Mouse (Mus musculus) limb, embryonic 10.5 days (tissue): ENCODE data around the gene Ano2. TPM values are rescaled to one million over a fixed set of nuclear protein-coding genes. Genes with fewer than 3 reads are reported as not detected.
A peak's percentile ranks its signal among the peaks of the same experiment; 100 is the strongest.

ENCODE experiments used
- DNase-seq: peaks from one replicate; pipeline ENCODE4 v3.0.0-alpha.2; 2017; ENCODE audit warnings: low spot score
- H3K27ac ChIP-seq: fragments of 300-500 bp; sonication (generic); 2 replicates; pipeline ENCODE4 v1.5.1; 2016; ENCODE audit warnings: mild to moderate bottlenecking
- H3K27me3 ChIP-seq: fragments of 300-500 bp; sonication (generic); 2 replicates; pipeline ENCODE4 v1.6.1; 2016; ENCODE audit warnings: low read depth, mild to moderate bottlenecking; ENCODE audit not compliant: poor library complexity, severe bottlenecking
- H3K36me3 ChIP-seq: fragments of 300-500 bp; sonication (generic); 2 replicates; pipeline ENCODE4 v1.6.1; 2016; ENCODE audit warnings: mild to moderate bottlenecking, moderate library complexity
- H3K4me1 ChIP-seq: fragments of 300-500 bp; sonication (generic); 2 replicates; pipeline ENCODE4 v1.6.1; 2016
- H3K4me3 ChIP-seq: fragments of 300-500 bp; sonication (generic); 2 replicates; pipeline ENCODE4 v1.5.1; 2016; ENCODE audit warnings: mild to moderate bottlenecking, moderate library complexity
- H3K9me3 ChIP-seq: fragments of 300-500 bp; sonication (generic); replicated peaks from 2 replicates; pipeline ENCODE4 v1.6.1; 2016; ENCODE audit warnings: mild to moderate bottlenecking
- WGBS: fragments of 180-500 bp; shearing (Covaris S2); methylation state at CpG from one replicate; pipeline ENCODE4 v1.1.7; 2016; 5-methylcytosine and 5-hydroxymethylcytosine counted together
- polyA plus RNA-seq: library from polyadenylated mRNA; unstranded; fragments of >200 nt; fragmentation: Nextera tagmentation; extraction: Ambion mirVana; gene quantifications from 2 replicates; pipeline ENCODE4 v1.2.1, GENCODE M21; 2016

The Ano2 gene
- polyA plus RNA-seq, 1 experiment from 2014 or later: 0.53 TPM

- no peaks in the 10 kb centered on the region for H3K27me3 ChIP-seq
- WGBS: 52% methylated on average over 4 of the region's 4 CpGs
- peak; percentile 75 for DNase-seq
- peaks cover 7% of the 10 kb centered on the region; the same call in 1 of the 2 replicates for H3K4me1 ChIP-seq
- no peaks in the 10 kb centered on the region for H3K36me3 ChIP-seq
- no peaks in the 10 kb centered on the region for H3K9me3 ChIP-seq
- H3K27ac ChIP-seq: 0 out of 2 replicates have a peak overlapping the region, but pooled peaks have one; percentile 2
- no peak overlapping the region for H3K4me3 ChIP-seq
Observed at GRCm38 (mm10) chr6:126045931-126046330, 355.7 kb downstream of the Ano2 start.

DNA sequence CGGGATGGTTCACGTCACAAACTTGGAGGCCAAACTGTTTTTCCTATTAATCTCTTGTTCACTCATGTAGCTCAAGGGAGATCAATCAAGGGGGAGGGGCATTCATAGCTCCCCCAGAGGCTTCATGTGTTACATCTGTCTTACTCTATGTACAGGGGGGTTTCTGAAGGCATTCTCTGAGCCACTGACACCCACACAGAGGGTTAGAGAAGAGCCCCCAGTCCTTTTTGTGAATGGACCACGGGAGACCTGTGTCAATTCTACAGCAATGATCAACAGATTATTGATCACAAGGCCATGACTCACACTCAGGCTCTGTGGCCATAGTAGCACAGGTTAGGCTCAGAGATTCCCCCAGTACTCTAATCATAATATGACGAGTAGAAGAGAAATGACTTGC lies 358.0 kb downstream of the Ano2 start:
- DNase-seq: no peak
- Histone ChIP-seq H3K4me1 (peaks cover 7% of the 10 kb centered on the region; the same call in 1 of the 2 replicates), H3K9me3 (no peaks in the 10 kb centered on the region), H3K27ac (no peak overlapping the region), H3K36me3 (no peaks in the 10 kb centered on the region), H3K4me3 (no peak overlapping the region), H3K27me3 (no peaks in the 10 kb centered on the region)
- 77% methylated on average over 4 of the region's 4 CpGs for WGBS

GRCm38 (mm10) chr6:126053136-126053535 lies 362.9 kb downstream of the Ano2 start:
- Histone ChIP-seq H3K4me3 (no peak overlapping the region), H3K27ac (no peak overlapping the region), H3K4me1 (no peaks in the 10 kb centered on the region), H3K9me3 (no peaks in the 10 kb centered on the region), H3K27me3 (no peaks in the 10 kb centered on the region), H3K36me3 (no peaks in the 10 kb centered on the region)
- WGBS: 87% methylated on average over 5 of the region's 5 CpGs
- no peak for DNase-seq

DNA sequence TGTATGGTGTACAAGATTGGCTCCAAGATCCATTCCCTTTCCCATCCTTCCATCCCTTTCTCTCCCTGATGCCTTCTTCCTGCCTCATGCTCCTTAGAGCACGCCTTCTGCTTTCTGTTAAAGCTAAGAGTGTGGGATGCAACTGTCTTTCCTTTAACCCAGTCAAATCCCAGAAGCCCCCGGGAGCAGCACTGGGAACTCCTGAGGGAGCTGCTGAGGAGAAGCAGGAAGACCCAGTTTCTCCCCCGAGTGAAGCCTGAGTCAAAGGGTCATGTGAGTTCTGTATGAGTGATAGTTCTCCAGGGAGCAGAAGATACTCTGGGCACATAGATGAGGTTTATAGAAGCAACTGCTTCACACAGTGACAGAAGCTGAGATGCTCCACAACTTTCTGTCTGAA lies 367.5 kb downstream of the Ano2 start:
- no peak overlapping the region for H3K27ac ChIP-seq
- 88% methylated on average over 3 of the region's 3 CpGs for WGBS
- no peaks in the 10 kb centered on the region for H3K9me3 ChIP-seq
- no peak overlapping the region for H3K4me3 ChIP-seq
- H3K4me1 ChIP-seq: no peaks in the 10 kb centered on the region
- H3K27me3 ChIP-seq: no peaks in the 10 kb centered on the region
- H3K36me3 ChIP-seq: no peaks in the 10 kb centered on the region
- no peak for DNase-seq

DNA sequence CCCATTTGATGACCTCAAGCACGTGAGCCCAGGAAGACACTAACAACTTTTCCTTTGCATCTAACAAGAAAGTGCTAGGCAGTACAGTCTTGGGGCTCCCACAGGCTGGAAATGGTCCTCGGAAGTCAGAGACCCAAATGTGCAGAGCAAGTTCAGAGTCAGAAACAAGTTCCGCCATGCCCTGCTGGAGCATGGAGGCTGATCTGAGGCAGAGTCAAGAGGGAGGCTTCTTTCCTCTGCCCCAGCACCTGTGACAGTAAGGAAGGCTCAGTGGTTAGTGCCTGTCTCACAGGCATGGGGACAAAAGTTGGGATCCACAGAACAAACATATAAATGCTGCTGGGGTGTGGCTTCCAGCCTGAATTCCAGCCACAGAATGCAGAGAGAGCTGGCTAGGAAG lies 390.3 kb downstream of the Ano2 start:
- Histone ChIP-seq H3K27me3 (no peaks in the 10 kb centered on the region), H3K4me1 (no peaks in the 10 kb centered on the region; the same call in 1 of the 2 replicates), H3K4me3 (no peak overlapping the region), H3K9me3 (no peaks in the 10 kb centered on the region), H3K36me3 (no peaks in the 10 kb centered on the region), H3K27ac (no peak overlapping the region)
- DNase-seq: no peak
- 84% methylated on average over 3 of the region's 3 CpGs for WGBS

DNA sequence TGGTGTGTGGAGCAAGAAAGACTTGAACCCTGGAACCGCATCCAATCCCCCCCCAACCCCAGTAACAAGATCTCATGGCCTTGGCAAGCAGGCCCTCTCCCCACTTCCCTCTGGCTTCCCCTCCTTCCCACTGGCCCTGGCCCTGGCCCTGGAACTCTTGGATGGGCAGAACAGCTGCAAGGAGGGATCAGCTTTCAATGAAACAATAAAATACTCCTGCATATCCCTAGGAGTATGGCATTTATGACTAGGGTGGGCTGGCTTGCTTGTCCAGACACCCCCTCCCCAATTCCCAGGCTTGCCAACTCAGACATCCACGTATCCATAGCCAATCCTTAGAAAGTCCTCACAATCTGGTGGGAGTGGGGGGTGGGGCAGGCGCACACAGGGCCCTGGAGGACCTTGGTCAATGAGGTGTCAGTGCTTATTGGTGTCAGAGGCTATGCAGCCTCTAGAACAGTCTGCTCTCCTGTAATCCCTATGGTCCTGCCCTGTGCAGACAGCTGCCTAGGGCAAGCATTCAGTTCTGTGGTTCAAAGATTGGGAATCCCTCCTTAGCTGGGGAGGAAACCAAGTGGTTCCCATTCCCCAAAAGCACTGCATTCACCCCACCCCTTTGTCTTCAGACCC lies 396.2 kb downstream of the Ano2 start:
- DNase-seq: peak; percentile 42

GRCm38 (mm10) chr6:126088489-126089265 lies 398.5 kb downstream of the Ano2 start:
- Histone ChIP-seq H3K36me3 (no peaks in the 10 kb centered on the region), H3K27me3 (no peaks in the 10 kb centered on the region), H3K27ac (no peak overlapping the region), H3K4me1 (peaks cover 15% of the 10 kb centered on the region), H3K9me3 (no peaks in the 10 kb centered on the region), H3K4me3 (no peak overlapping the region)
- no peak for DNase-seq
- 94% methylated on average over 12 of the region's 12 CpGs for WGBS

More for the DNA sequence above, 396.2 kb downstream of the Ano2 start:
- Histone ChIP-seq H3K36me3 (no peaks in the 10 kb centered on the region), H3K27ac (peak overlapping the region; percentile 46; the same call in 1 of the 2 replicates), H3K9me3 (no peaks in the 10 kb centered on the region), H3K27me3 (no peaks in the 10 kb centered on the region), H3K4me1 (peaks cover 15% of the 10 kb centered on the region), H3K4me3 (no peak overlapping the region)
- 53% methylated on average over 3 of the region's 3 CpGs for WGBS

Other genes with a start within 250 kb of the Ano2 start
- gene Cd9, start 195.6 kb upstream of the Ano2 start, polyA plus RNA-seq: 22.5 and 33.2 TPM in 2 replicates
- 4.5 and 5.3 TPM in 2 replicates for gene Vwf, start 143.6 kb upstream of the Ano2 start, polyA plus RNA-seq